Comparison of ENCODE assay signal across 8 mouse cellular contexts in genomic region chr8:72303633-72304032, GRCm38 (mm10). TPM values are rescaled to one million over a fixed set of nuclear protein-coding genes. Genes with fewer than 3 reads are reported as not detected.
DNase-seq lines count a peak whose midpoint lies in the region; ATAC-seq lines count a peak whose summit lies in the region.

No protein-coding gene starts in this region.

- H3K36me3 ChIP-seq in embryonic facial prominence, embryonic 14.5 days (ENCODE audit: control insufficient read depth, insufficient read depth, low read length) = no peaks in the 10 kb centered on the region
- H3K36me3 ChIP-seq in midbrain, embryonic 13.5 days = no peaks in the 10 kb centered on the region

- no peak overlapping the region for H3K4me3 ChIP-seq in embryonic facial prominence, embryonic 14.5 days (ENCODE audit: low read depth, low read length)
- no peak overlapping the region for H3K4me3 ChIP-seq in midbrain, embryonic 13.5 days (replicated peaks)

- peak; percentile 58 for ATAC-seq in embryonic facial prominence, embryonic 14.5 days (ENCODE audit: low read depth)
- ATAC-seq in inflammation-experienced regulatory T-cells, adult 6 months = peak; percentile 43
- ATAC-seq in midbrain, embryonic 13.5 days = no peak

- H3K4me1 ChIP-seq in embryonic facial prominence, embryonic 14.5 days (ENCODE audit: control insufficient read depth, insufficient read depth, low read length) = peaks cover 8% of the 10 kb centered on the region
- H3K4me1 ChIP-seq in midbrain, embryonic 13.5 days (replicated peaks) = no peaks in the 10 kb centered on the region

- DNase-seq in spleen, postnatal 36 days (ENCODE audit: low spot score in 2 of 2) = peak; percentile 54 to 56
- no peak for DNase-seq in spleen, postnatal 14 days (ENCODE audit: low spot score in 2 of 2)
- peak; percentile 79 for DNase-seq in embryonic facial prominence, embryonic 14.5 days (ENCODE audit: low spot score)
- DNase-seq in lung, postnatal 36 days = peak; percentile 90
- DNase-seq in neural tube, embryonic 10.5 days (ENCODE audit: extremely low spot score, low spot score) = no peak
- DNase-seq in cerebellum, postnatal 14 days = no peak

- no peak overlapping the region for H3K9ac ChIP-seq in embryonic facial prominence, embryonic 14.5 days (ENCODE audit: low read depth, low read length)
- H3K9ac ChIP-seq in midbrain, embryonic 13.5 days (replicated peaks) = no peak overlapping the region

- H3K27me3 ChIP-seq in embryonic facial prominence, embryonic 14.5 days (replicated peaks; ENCODE audit: control insufficient read depth, insufficient read depth, low read length) = no peaks in the 10 kb centered on the region
- H3K27me3 ChIP-seq in midbrain, embryonic 13.5 days = no peaks in the 10 kb centered on the region

- WGBS in embryonic facial prominence, embryonic 14.5 days = 39% methylated on average over 8 of the region's 8 CpGs
- 71% methylated on average over 8 of the region's 8 CpGs for WGBS in midbrain, embryonic 13.5 days

- no peaks in the 10 kb centered on the region for H3K9me3 ChIP-seq in embryonic facial prominence, embryonic 14.5 days (ENCODE audit: control insufficient read depth, low read length)
- no peaks in the 10 kb centered on the region for H3K9me3 ChIP-seq in midbrain, embryonic 13.5 days

- H3K4me2 ChIP-seq in embryonic facial prominence, embryonic 14.5 days (ENCODE audit: low read depth, low read length) = 0 out of 2 replicates have a peak overlapping the region, but pooled peaks have one; percentile 11
- no peak overlapping the region for H3K4me2 ChIP-seq in midbrain, embryonic 13.5 days (replicated peaks)

- peak overlapping the region; percentile 86 for H3K27ac ChIP-seq in embryonic facial prominence, embryonic 14.5 days (replicated peaks; ENCODE audit: low read depth, low read length)
- H3K27ac ChIP-seq in midbrain, embryonic 13.5 days = no peak overlapping the region

RNA-seq across cellular contexts. Expression of gene Gm10282, which starts 1.4 kb away (rescaled TPM):
- polyA plus RNA-seq in embryonic facial prominence, embryonic 14.5 days (2014; fragmentation: Nextera tagmentation; extraction: Ambion mirVana) = 23.1 and 26.5 TPM in 2 replicates
- 100 to 1,000 TPM in 1 of 3 experiments, 10 to 100 TPM in 2; 20.4 to 115 (median 45.5) TPM for polyA plus RNA-seq in inflammation-experienced regulatory T-cells, adult 6 months (2017; shearing (Covaris generic))
- polyA plus RNA-seq in midbrain, embryonic 13.5 days (2015; fragmentation: Nextera tagmentation; extraction: Ambion mirVana) = 19.3 and 19.8 TPM in 2 replicates

RNA-seq across cellular contexts. Expression of gene Klf2, which starts 15.2 kb away (rescaled TPM):
- 19.9 and 22.1 TPM in 2 replicates for polyA plus RNA-seq in embryonic facial prominence, embryonic 14.5 days (2014; fragmentation: Nextera tagmentation; extraction: Ambion mirVana)
- polyA plus RNA-seq in inflammation-experienced regulatory T-cells, adult 6 months (2017; shearing (Covaris generic)) = 10 to 100 TPM; 21.0 to 28.1 (median 24.3) TPM
- polyA plus RNA-seq in midbrain, embryonic 13.5 days (2015; fragmentation: Nextera tagmentation; extraction: Ambion mirVana) = 2.7 and 4.3 TPM in 2 replicates

Comparison
In these comparisons a context has a peak if more than half of its experiments do, and no peak if none do; other contexts are left out.
1. DNase-seq: peak in spleen, postnatal 36 days (2 of 2), embryonic facial prominence, embryonic 14.5 days (single experiment) and lung, postnatal 36 days (single experiment); none in spleen, postnatal 14 days (0 of 2), neural tube, embryonic 10.5 days (single experiment) and cerebellum, postnatal 14 days (0 of 2).